Mouse (Mus musculus) erythroid progenitor cell, adult 5-6 weeks (primary cell): ENCODE measurements around the gene Hoxd10. TPM values are rescaled to one million over a fixed set of nuclear protein-coding genes. Genes with fewer than 3 reads are reported as not detected.

Experiments
- ATAC-seq: replicated peaks from 2 replicates; pipeline ENCODE4 v1.8.0; 2016; ENCODE audit warnings: moderate number of reproducible peaks, mild to moderate bottlenecking, moderate TSS enrichment, inconsistent platforms; ENCODE audit not compliant: poor library complexity, low FRiP score, severe bottlenecking
- total RNA-seq, 2 experiments: library from RNA; stranded (forward) in 1 of 2; stranded (reverse) in 1 of 2; fragments of 150-400 nt in 1 of 2; fragments of 186-747, 209-891 nt in 1 of 2; gene quantifications; 2 replicates each; pipeline versions ENCODE4 v1.2.3 to v1.2.4; 2015 to 2017; ENCODE audit warnings: low replicate concordance in 2 of 2

Gene Hoxd10
- total RNA-seq, 2 experiments from 2014 or later = not detected

GRCm38 (mm10) chr2:74663291-74663925, 28.3 kb upstream of the Hoxd10 start:
- no peak for ATAC-seq

GRCm38 (mm10) chr2:74666411-74666810, 25.3 kb upstream of the Hoxd10 start:
- ATAC-seq = no peak

GRCm38 (mm10) chr2:74667191-74667841, 24.4 kb upstream of the Hoxd10 start:
- ATAC-seq = no peak

GRCm38 (mm10) chr2:74667842-74668357, 23.8 kb upstream of the Hoxd10 start, which contains the start of gene Hoxd13:
Gene Hoxd13, plus strand, starts transcription at chr2:74668310.
- no peak for ATAC-seq

GRCm38 (mm10) chr2:74668370-74669229, 23.1 kb upstream of the Hoxd10 start:
- ATAC-seq = no peak

- ATAC-seq = no peak
Measured at GRCm38 (mm10) chr2:74669230-74669578, 22.5 kb upstream of the Hoxd10 start.

- ATAC-seq = no peak
Measured at GRCm38 (mm10) chr2:74669650-74670235, 22.0 kb upstream of the Hoxd10 start.

GRCm38 (mm10) chr2:74670632-74671188, 21.0 kb upstream of the Hoxd10 start:
- no peak for ATAC-seq

- ATAC-seq = no peak
Measured at GRCm38 (mm10) chr2:74671847-74672246, 19.9 kb upstream of the Hoxd10 start.

- ATAC-seq = no peak
Measured at GRCm38 (mm10) chr2:74672481-74673362, 19.0 kb upstream of the Hoxd10 start.

GRCm38 (mm10) chr2:74673835-74674425, 17.8 kb upstream of the Hoxd10 start:
- no peak for ATAC-seq

- ATAC-seq = no peak
Measured at GRCm38 (mm10) chr2:74674881-74675665, 16.7 kb upstream of the Hoxd10 start, which contains the start of gene Hoxd12. Gene Hoxd12, plus strand, starts transcription at chr2:74675013.

- ATAC-seq = no peak
Measured at GRCm38 (mm10) chr2:74675666-74676282, 15.9 kb upstream of the Hoxd10 start.

- ATAC-seq = no peak
Measured at GRCm38 (mm10) chr2:74676376-74677052, 15.2 kb upstream of the Hoxd10 start.

GRCm38 (mm10) chr2:74677106-74677505, 14.6 kb upstream of the Hoxd10 start:
- no peak for ATAC-seq

- no peak for ATAC-seq
Measured at GRCm38 (mm10) chr2:74678891-74679595, 12.7 kb upstream of the Hoxd10 start, which contains the start of gene Hoxd11. Gene Hoxd11, plus strand, starts transcription at chr2:74679557.
